Mouse (Mus musculus): ENCODE measurements at regions not wholly inside any gene's neighbourhood (a gene's known extent, or its start where the extent isn't known, plus 50 kb on each side); places are given as distances from the start of the nearest gene placed in this dataset.

GRCm38 (mm10) chr3:103432254-103432653, 142.8 kb upstream of the Syt6 start:
- no peak for TF ChIP-seq CTCF (IDR thresholded peaks at IDR 0.05; ENCODE audit: low read depth, low read length)
- no peak for TF ChIP-seq POLR2A (IDR thresholded peaks at IDR 0.05; ENCODE audit: borderline replicate concordance, low read depth, low read length)
